Mouse (Mus musculus): ENCODE results near the gene Ube2g2.

DNA sequence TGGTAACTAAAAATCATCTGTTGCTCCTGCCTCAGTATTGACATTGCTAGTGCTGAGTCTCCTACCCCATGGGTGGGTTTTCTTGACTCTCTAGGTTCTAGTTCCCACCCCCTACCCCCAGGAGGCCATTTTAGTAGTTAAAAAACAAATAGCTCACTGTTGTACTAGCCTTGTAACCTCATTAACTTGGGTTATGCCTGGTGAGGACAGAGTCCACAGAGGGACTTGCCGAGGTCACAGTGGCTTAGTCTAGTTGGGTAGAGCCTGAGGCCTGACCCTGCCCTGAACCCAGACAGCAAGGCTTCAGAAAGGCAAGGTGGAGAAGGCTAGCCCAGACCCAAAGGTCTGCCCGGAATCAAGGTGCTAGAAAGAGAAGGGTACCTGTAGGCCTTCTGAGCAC, 34.0 kb upstream of the Ube2g2 start:
- TF ChIP-seq CTCF (conservative IDR thresholded peaks at IDR 0.05; ENCODE audit: low read length) (no peak), POU5F1 (IDR thresholded peaks at IDR 0.05; ENCODE audit: borderline replicate concordance, low read length) (no peak)
